20 mouse cellular contexts compared by ENCODE assay signal in the genomic region with DNA sequence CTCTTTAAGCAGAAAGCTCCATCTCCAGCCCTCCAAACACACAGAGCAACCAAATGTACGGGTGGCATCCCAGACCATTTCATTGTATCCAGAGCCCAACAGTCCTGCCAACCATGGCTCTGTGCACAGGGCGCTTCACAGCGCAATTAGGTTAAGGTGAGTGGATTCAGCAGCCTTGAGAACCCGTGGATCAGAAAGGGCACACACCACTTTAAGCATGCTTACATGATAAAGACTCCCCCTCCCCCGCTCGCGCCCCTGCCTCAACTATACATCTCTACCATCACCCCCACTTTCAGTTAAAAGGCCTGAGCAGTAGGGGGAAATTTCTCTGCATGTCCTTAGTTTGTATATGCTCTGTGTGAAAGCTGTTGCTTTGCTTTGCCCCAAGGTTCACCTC.
"Had no signal": no experiment of that assay in that cellular context is flagged by ENCODE, and none has a peak within 500 bp of the region (broad histone marks: within the 10 kb centered on the region; RNA-seq: fewer than 3 reads in every experiment).

No protein-coding gene starts in this region.

- H3K27ac ChIP-seq: heart, embryonic 13.5 days; heart, embryonic 15.5 days; hindbrain, embryonic 13.5 days; hindbrain, embryonic 15.5 days; hindbrain, postnatal 0 days; layer of hippocampus, adult 2 months; left cerebral cortex, adult 2 months; limb, embryonic 13.5 days; limb, embryonic 15.5 days; liver, embryonic 12.5 days; liver, embryonic 14.5 days had no signal

- H3K4me3 ChIP-seq: heart, embryonic 13.5 days; heart, embryonic 15.5 days; hindbrain, embryonic 13.5 days; hindbrain, embryonic 15.5 days; layer of hippocampus, adult 2 months; left cerebral cortex, adult 2 months; limb, embryonic 13.5 days; limb, embryonic 15.5 days; liver, embryonic 12.5 days had no signal

- H3K27me3 ChIP-seq: hindbrain, embryonic 15.5 days; limb, embryonic 13.5 days; limb, embryonic 15.5 days; liver, embryonic 12.5 days had no signal

- H3K9me3 ChIP-seq: heart, embryonic 13.5 days; heart, embryonic 15.5 days; hindbrain, embryonic 13.5 days; hindbrain, embryonic 15.5 days; limb, embryonic 13.5 days; limb, embryonic 15.5 days; liver, embryonic 12.5 days had no signal

- ATAC-seq: hindbrain, postnatal 0 days; intestine, embryonic 16.5 days; liver, embryonic 12.5 days had no signal

- H3K36me3 ChIP-seq: heart, embryonic 13.5 days; heart, embryonic 15.5 days; hindbrain, embryonic 13.5 days; hindbrain, embryonic 15.5 days; limb, embryonic 13.5 days; limb, embryonic 15.5 days; liver, embryonic 12.5 days had no signal

- H3K4me1 ChIP-seq: heart, embryonic 13.5 days; heart, embryonic 15.5 days; hindbrain, embryonic 15.5 days; liver, embryonic 12.5 days had no signal

- H3K4me2 ChIP-seq: heart, embryonic 11.5 days; heart, embryonic 13.5 days; heart, embryonic 15.5 days; hindbrain, embryonic 13.5 days; hindbrain, embryonic 15.5 days; limb, embryonic 13.5 days; limb, embryonic 15.5 days; liver, embryonic 12.5 days had no signal

- H3K9ac ChIP-seq: heart, embryonic 13.5 days; heart, embryonic 15.5 days; hindbrain, embryonic 13.5 days; hindbrain, embryonic 15.5 days; limb, embryonic 13.5 days; limb, embryonic 15.5 days; liver, embryonic 12.5 days; liver, embryonic 14.5 days had no signal

- DNase-seq: gastrocnemius, postnatal 14 days; gastrocnemius, postnatal 36 days; heart, adult 18-20 months; kidney, adult 11 months; kidney, adult 8-10 months; kidney, postnatal 10 days; kidney, postnatal 4 days had no signal
